Mouse (Mus musculus) midbrain, postnatal 0 days (tissue): ENCODE measurements at regions not wholly inside any gene's neighbourhood (a gene's known extent, or its start where the extent isn't known, plus 50 kb on each side); places are given as distances from the start of the nearest gene placed in this dataset.

Experiments
- ATAC-seq: fragments of 200-750 bp; cut with Nextera tagmentation; 2 replicates; pipeline ENCODE4 v1.8.0; 2017; ENCODE audit warnings: moderate number of reproducible peaks, mild to moderate bottlenecking, moderate TSS enrichment, moderate library complexity; ENCODE audit not compliant: low FRiP score
- DNase-seq: peaks from one replicate; pipeline ENCODE4 v3.0.0-alpha.2; 2015; ENCODE audit warnings: low spot score
- H3K27ac ChIP-seq: fragments of 300-500 bp; sonication (generic); 2 replicates; pipeline ENCODE4 v1.5.1; 2014; ENCODE audit warnings: low read depth, mild to moderate bottlenecking, low read length, mixed read lengths
- H3K27me3 ChIP-seq: fragments of 300-500 bp; sonication (generic); 2 replicates; pipeline ENCODE4 v1.6.1; 2014; ENCODE audit warnings: low read length, control low read depth, mixed read lengths; ENCODE audit not compliant: insufficient read depth
- H3K36me3 ChIP-seq: fragments of 300-500 bp; sonication (generic); 2 replicates; pipeline ENCODE4 v1.6.1; 2014; ENCODE audit warnings: low read length, control low read depth, mixed read lengths; ENCODE audit not compliant: insufficient read depth
- H3K4me1 ChIP-seq: fragments of 300-500 bp; sonication (generic); 2 replicates; pipeline ENCODE4 v1.6.1; 2014; ENCODE audit warnings: mild to moderate bottlenecking, control low read depth, antibody characterized with exemption, low read length, mixed read lengths; ENCODE audit not compliant: insufficient read depth
- H3K4me2 ChIP-seq: fragments of 300-500 bp; sonication (generic); 2 replicates; pipeline ENCODE4 v1.6.1; 2014; ENCODE audit warnings: low read depth, mild to moderate bottlenecking, low read length, mixed read lengths; ENCODE audit not compliant: poor library complexity, severe bottlenecking
- H3K4me3 ChIP-seq: fragments of 300-500 bp; sonication (generic); 2 replicates; pipeline ENCODE4 v1.5.1; 2014; ENCODE audit warnings: low read depth, mild to moderate bottlenecking, low read length, moderate library complexity
- H3K9ac ChIP-seq: fragments of 300-500 bp; sonication (generic); replicated peaks from 2 replicates; pipeline ENCODE4 v1.6.1; 2014; ENCODE audit warnings: mild to moderate bottlenecking, low read length, moderate library complexity, mixed read lengths; ENCODE audit not compliant: poor library complexity, severe bottlenecking
- H3K9me3 ChIP-seq: fragments of 300-500 bp; sonication (generic); 2 replicates; pipeline ENCODE4 v1.6.1; 2016; ENCODE audit warnings: low read length, control low read depth
- CTCF ChIP-seq: IDR thresholded peaks from 2 replicates; pipeline ENCODE4 v1.5.1; 2016; ENCODE audit warnings: antibody characterized with exemption, mild to moderate bottlenecking
- WGBS: fragments of 180-500 bp; shearing (Covaris S2); extraction: QIAGEN DNeasy Blood & Tissue Kit; methylation state at CpG from one replicate; pipeline ENCODE4 v1.1.7; 2014; 5-methylcytosine and 5-hydroxymethylcytosine counted together

DNA sequence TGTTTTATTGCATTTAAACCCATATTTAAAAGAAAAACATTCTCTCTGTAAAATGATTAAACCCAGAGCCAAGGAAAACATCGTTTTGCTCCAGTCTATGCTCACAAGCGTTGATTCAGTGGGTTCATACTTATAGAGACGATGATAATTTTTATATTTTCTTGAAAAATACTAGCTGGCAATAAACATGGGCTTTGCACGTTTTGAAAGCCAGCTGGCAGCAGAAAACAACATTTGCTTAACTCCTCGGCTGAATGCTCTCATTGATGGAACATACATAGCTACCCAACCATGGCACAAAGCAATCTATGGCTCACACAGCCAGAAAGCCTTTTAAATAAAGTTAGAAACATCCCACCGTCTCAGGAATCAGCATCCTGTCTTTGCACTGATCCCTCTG lies 366.5 kb downstream of the Rapgef2 start:
- DNase-seq (no peak), ATAC-seq (no peak)
- TF ChIP-seq CTCF: no peak
- Histone ChIP-seq H3K36me3 (no peaks in the 10 kb centered on the region), H3K4me1 (no peaks in the 10 kb centered on the region), H3K4me3 (no peak overlapping the region), H3K27me3 (no peaks in the 10 kb centered on the region), H3K4me2 (peak overlapping the region; percentile 45; the same call in 1 of the 2 replicates), H3K27ac (no peak overlapping the region), H3K9me3 (no peaks in the 10 kb centered on the region), H3K9ac (no peak overlapping the region)
- 47% methylated on average over 6 of the region's 6 CpGs for WGBS

DNA sequence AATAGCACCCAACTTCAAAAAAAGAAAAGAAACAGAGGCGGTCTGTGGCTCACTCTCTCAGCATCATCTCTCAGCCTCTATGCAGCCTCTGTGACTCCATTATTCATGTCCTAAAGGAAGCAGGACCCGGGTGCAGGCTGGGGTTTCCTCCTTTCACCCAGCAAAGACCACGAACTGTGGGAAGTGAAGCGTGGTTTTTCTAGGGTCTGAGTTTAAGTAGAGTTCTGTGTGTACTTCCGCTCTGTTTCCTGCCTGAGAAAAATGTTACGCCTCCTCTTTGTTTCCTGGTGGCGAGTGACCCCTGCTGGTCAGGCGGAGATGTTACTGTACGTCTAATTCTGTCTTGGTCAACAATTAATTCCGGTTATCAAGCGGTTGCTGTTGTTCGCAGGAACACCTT lies 366.9 kb downstream of the Rapgef2 start:
- DNase-seq (peak; percentile 85), ATAC-seq (peak; percentile 75; the same call in 1 of the 2 replicates)
- peak overlapping the region; percentile 45 for H3K4me2 ChIP-seq
- peak; percentile 97 for TF ChIP-seq CTCF
- no peak overlapping the region for H3K27ac ChIP-seq
- H3K27me3 ChIP-seq: no peaks in the 10 kb centered on the region
- H3K9ac ChIP-seq: no peak overlapping the region
- H3K4me1 ChIP-seq: no peaks in the 10 kb centered on the region
- H3K4me3 ChIP-seq: 0 out of 2 replicates have a peak overlapping the region, but pooled peaks have one; percentile 5
- WGBS: 9% methylated on average over 12 of the region's 12 CpGs
- H3K36me3 ChIP-seq: no peaks in the 10 kb centered on the region
- H3K9me3 ChIP-seq: no peaks in the 10 kb centered on the region

DNA sequence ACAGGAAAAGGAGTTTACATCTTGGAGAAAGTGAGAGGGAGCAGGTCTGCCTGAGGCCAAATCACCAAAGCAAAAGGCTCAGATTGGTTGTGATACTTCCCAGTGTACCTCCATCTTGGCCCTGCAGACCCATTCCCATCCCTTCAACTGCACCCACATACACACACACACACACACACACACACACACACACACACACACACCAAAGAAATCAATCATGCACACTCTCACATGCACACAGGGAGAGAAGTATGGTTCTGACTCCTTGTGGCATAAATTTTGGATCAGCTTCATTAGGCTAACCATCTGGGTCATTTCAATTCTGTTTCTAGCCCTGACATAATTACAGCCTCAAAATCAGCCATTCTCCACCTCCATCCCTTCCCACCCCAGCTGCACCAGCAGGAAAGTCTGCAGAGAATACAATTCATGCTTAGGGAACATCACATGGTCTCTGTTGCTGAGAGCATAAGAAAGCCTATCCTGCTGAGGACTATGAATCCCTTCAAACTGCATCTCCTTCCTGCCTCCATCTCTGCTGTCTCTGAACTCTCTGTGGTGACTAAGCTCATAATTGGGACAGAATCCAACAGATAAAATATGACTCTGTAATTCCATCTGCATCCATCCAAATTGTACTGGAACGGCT lies 378.0 kb downstream of the Rapgef2 start:
- no peak for ATAC-seq
- H3K4me2 ChIP-seq: no peak overlapping the region
- no peak overlapping the region for H3K9ac ChIP-seq
- WGBS: 68% methylated on average over 1 of the region's 1 CpGs
- no peak overlapping the region for H3K4me3 ChIP-seq
- no peaks in the 10 kb centered on the region for H3K36me3 ChIP-seq
- no peak for DNase-seq
- no peak for TF ChIP-seq CTCF
- no peak overlapping the region for H3K27ac ChIP-seq
- no peaks in the 10 kb centered on the region for H3K9me3 ChIP-seq
- H3K27me3 ChIP-seq: no peaks in the 10 kb centered on the region
- no peaks in the 10 kb centered on the region for H3K4me1 ChIP-seq

DNA sequence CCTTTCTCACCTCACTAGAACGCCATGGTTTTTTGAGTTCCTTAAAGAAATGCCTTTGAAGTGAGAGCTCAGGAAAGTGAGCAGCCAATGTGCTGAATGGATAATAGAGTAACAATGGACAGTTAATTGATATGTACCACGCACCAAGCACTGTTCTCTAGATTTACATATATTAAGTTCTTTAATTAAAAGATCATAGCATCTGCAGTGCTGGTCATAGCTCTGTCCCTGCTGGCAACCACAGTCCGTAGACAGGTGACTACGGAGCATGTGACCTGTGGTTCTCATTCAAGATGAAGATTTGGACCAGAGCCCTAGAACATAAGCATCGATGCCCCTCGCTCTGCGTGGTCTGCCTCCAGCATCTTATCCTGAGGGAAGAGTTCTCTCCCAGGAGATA lies 378.5 kb downstream of the Rapgef2 start:
- no peak overlapping the region for H3K27ac ChIP-seq
- H3K4me3 ChIP-seq: no peak overlapping the region
- no peak overlapping the region for H3K4me2 ChIP-seq
- TF ChIP-seq CTCF: no peak
- 47% methylated on average over 7 of the region's 7 CpGs for WGBS
- no peaks in the 10 kb centered on the region for H3K27me3 ChIP-seq
- no peaks in the 10 kb centered on the region for H3K9me3 ChIP-seq
- no peaks in the 10 kb centered on the region for H3K36me3 ChIP-seq
- no peaks in the 10 kb centered on the region for H3K4me1 ChIP-seq
- ATAC-seq (peak; percentile 54; the same call in 1 of the 2 replicates), DNase-seq (no peak)
- H3K9ac ChIP-seq: no peak overlapping the region

DNA sequence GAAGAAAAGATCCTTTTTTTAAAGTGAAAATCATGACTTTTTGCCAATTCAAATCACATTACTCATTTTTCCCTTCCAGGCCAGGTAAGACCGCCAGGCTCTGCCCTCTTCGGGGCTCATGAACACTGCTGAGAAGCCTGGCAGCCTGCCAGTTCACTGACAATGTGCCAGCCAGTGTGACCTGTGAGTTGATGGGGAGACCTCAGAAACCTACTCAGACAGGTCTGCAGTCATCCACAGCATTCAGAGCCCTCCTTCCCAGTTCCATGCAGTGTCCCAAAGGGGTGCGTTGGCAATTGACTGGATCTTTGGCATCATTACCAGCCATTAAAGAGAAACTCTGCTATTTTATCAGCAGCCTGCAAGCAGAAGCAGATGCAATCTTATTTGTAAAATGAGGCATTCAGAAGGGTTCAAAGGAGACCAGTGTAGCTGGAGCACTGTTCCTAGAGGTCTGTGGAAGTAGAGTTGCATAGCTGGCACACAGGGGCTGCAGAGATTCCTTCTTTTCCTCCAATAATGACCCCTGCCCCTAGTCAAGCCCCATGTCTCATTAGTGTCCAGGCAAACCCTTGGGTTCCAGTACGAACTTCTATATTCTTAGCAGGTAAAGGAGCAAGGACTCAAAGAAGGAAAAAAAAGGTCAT lies 384.4 kb downstream of the Rapgef2 start:
- no peak overlapping the region for H3K9ac ChIP-seq
- ATAC-seq (peak; percentile 47; the same call in 1 of the 2 replicates), DNase-seq (peak; percentile 58)
- H3K9me3 ChIP-seq: no peaks in the 10 kb centered on the region
- H3K27ac ChIP-seq: no peak overlapping the region
- H3K36me3 ChIP-seq: no peaks in the 10 kb centered on the region
- H3K4me3 ChIP-seq: no peak overlapping the region
- no peak for TF ChIP-seq CTCF
- H3K4me2 ChIP-seq: no peak overlapping the region
- H3K4me1 ChIP-seq: no peaks in the 10 kb centered on the region; the same call in 1 of the 2 replicates
- H3K27me3 ChIP-seq: no peaks in the 10 kb centered on the region
- WGBS: 29% methylated on average over 4 of the region's 4 CpGs
